Mouse (Mus musculus) stomach, postnatal 0 days (tissue): ENCODE measurements around the gene Dact2. TPM values are rescaled to one million over a fixed set of nuclear protein-coding genes. Genes with fewer than 3 reads are reported as not detected.

ENCODE experiments used
- ATAC-seq: fragments of 200-750 bp; cut with Nextera tagmentation; 2 replicates; pipeline ENCODE4 v1.8.0; 2017; ENCODE audit not compliant: low FRiP score, low TSS enrichment
- DNase-seq: peaks from one replicate; pipeline ENCODE4 v3.0.0-alpha.2; 2016; ENCODE audit warnings: low spot score
- H3K27ac ChIP-seq: fragments of 300-500 bp; sonication (generic); replicated peaks from 2 replicates; pipeline ENCODE4 v1.5.1; 2014; ENCODE audit warnings: mild to moderate bottlenecking, control low read depth
- H3K27me3 ChIP-seq: fragments of 300-500 bp; sonication (generic); 2 replicates; pipeline ENCODE4 v1.6.1; 2014; ENCODE audit warnings: low read length; ENCODE audit not compliant: control insufficient read depth, insufficient read depth
- H3K36me3 ChIP-seq: fragments of 300-500 bp; sonication (generic); 2 replicates; pipeline ENCODE4 v1.6.1; 2014; ENCODE audit warnings: low read length, mixed read lengths; ENCODE audit not compliant: control insufficient read depth, insufficient read depth
- H3K4me1 ChIP-seq: fragments of 300-500 bp; sonication (generic); replicated peaks from 2 replicates; pipeline ENCODE4 v1.6.1; 2014; ENCODE audit warnings: antibody characterized with exemption; ENCODE audit not compliant: control insufficient read depth, insufficient read depth
- H3K4me2 ChIP-seq: fragments of 300-500 bp; sonication (generic); replicated peaks from 2 replicates; pipeline ENCODE4 v1.6.1; 2014; ENCODE audit warnings: low read depth, mild to moderate bottlenecking, control low read depth, moderate library complexity
- H3K4me3 ChIP-seq: fragments of 300-500 bp; sonication (generic); 2 replicates; pipeline ENCODE4 v1.5.1; 2014; ENCODE audit warnings: low read depth, low read length, control low read depth
- H3K9ac ChIP-seq: fragments of 300-500 bp; sonication (generic); 2 replicates; pipeline ENCODE4 v1.6.1; 2014; ENCODE audit warnings: mild to moderate bottlenecking, low read length, control low read depth, mixed read lengths
- H3K9me3 ChIP-seq: fragments of 300-500 bp; sonication (generic); 2 replicates; pipeline ENCODE4 v1.6.1; 2016; ENCODE audit warnings: low read length; ENCODE audit not compliant: control insufficient read depth
- CTCF ChIP-seq: IDR thresholded peaks from 2 replicates; pipeline ENCODE4 v1.5.1; 2016; ENCODE audit warnings: antibody characterized with exemption, low read depth, mild to moderate bottlenecking, moderate library complexity
- EP300 ChIP-seq: optimal IDR thresholded peaks from 2 replicates; pipeline ENCODE3; 2016; ENCODE audit warnings: antibody characterized with exemption
- WGBS: fragments of 180-500 bp; shearing (Covaris S2); extraction: QIAGEN DNeasy Blood & Tissue Kit; methylation state at CpG from one replicate; pipeline ENCODE4 v1.1.7; 2014; 5-methylcytosine and 5-hydroxymethylcytosine counted together
- polyA plus RNA-seq: library from polyadenylated mRNA; unstranded; fragments of >200 nt; fragmentation: Nextera tagmentation; extraction: Ambion mirVana; gene quantifications from 2 replicates; pipeline ENCODE4 v1.2.1, GENCODE M21; 2015

Dact2 gene
- 1.6 and 1.8 TPM in 2 replicates for polyA plus RNA-seq

- DNase-seq (peak; percentile 63), ATAC-seq (peak; percentile 55; the same call in 1 of the 2 replicates)
- TF ChIP-seq EP300 (no peak), CTCF (peak; percentile 60)
- Histone ChIP-seq H3K36me3 (no peaks in the 10 kb centered on the region), H3K4me2 (peak within 1 kb of the TSS; percentile 92), H3K4me1 (no peaks in the 10 kb centered on the region), H3K4me3 (peak within 1 kb of the TSS; percentile 61), H3K9me3 (no peaks in the 10 kb centered on the region), H3K27ac (peak within 1 kb of the TSS; percentile 61), H3K9ac (peak within 1 kb of the TSS; percentile 66), H3K27me3 (peaks cover 3% of the 10 kb centered on the region; the same call in 1 of the 2 replicates)
- 35% methylated on average over 13 of the region's 13 CpGs for WGBS
These were observed at the start of gene Dact2 for GRCm38 (mm10) chr17:14204061-14204460. Gene Dact2, minus strand, starts transcription at chr17:14204304.

GRCm38 (mm10) chr17:14252456-14252855 is 48.4 kb upstream of the Dact2 start:
- WGBS: 38% methylated on average over 7 of the region's 7 CpGs
- H3K4me2 ChIP-seq: no peak overlapping the region
- no peaks in the 10 kb centered on the region for H3K4me1 ChIP-seq
- no peak for TF ChIP-seq CTCF
- TF ChIP-seq EP300: no peak
- no peak overlapping the region for H3K27ac ChIP-seq
- no peak overlapping the region for H3K4me3 ChIP-seq
- H3K9ac ChIP-seq: no peak overlapping the region
- ATAC-seq: no peak
- no peaks in the 10 kb centered on the region for H3K27me3 ChIP-seq
- no peaks in the 10 kb centered on the region for H3K9me3 ChIP-seq
- no peaks in the 10 kb centered on the region for H3K36me3 ChIP-seq
- DNase-seq: no peak

- no peaks in the 10 kb centered on the region for H3K4me1 ChIP-seq
- WGBS: 67% methylated on average over 8 of the region's 8 CpGs
- ATAC-seq (no peak), DNase-seq (no peak)
- no peak overlapping the region for H3K4me2 ChIP-seq
- no peak overlapping the region for H3K4me3 ChIP-seq
- H3K36me3 ChIP-seq: no peaks in the 10 kb centered on the region
- TF ChIP-seq EP300 (no peak), CTCF (no peak)
- no peak overlapping the region for H3K9ac ChIP-seq
- no peaks in the 10 kb centered on the region for H3K27me3 ChIP-seq
- no peaks in the 10 kb centered on the region for H3K9me3 ChIP-seq
- H3K27ac ChIP-seq: no peak overlapping the region
These were observed 46.3 kb upstream of the Dact2 start for GRCm38 (mm10) chr17:14250401-14250800.

- WGBS: 65% methylated on average over 4 of the region's 4 CpGs
- Histone ChIP-seq H3K4me3 (no peak overlapping the region), H3K4me2 (no peak overlapping the region), H3K27ac (no peak overlapping the region), H3K9me3 (no peaks in the 10 kb centered on the region), H3K9ac (no peak overlapping the region), H3K27me3 (no peaks in the 10 kb centered on the region), H3K4me1 (no peaks in the 10 kb centered on the region), H3K36me3 (no peaks in the 10 kb centered on the region)
- TF ChIP-seq EP300 (no peak), CTCF (no peak)
- ATAC-seq (no peak), DNase-seq (no peak)
These were observed 45.5 kb upstream of the Dact2 start for GRCm38 (mm10) chr17:14249595-14249994.

- H3K4me3 ChIP-seq: no peak overlapping the region
- TF ChIP-seq EP300 (no peak), CTCF (no peak)
- H3K4me2 ChIP-seq: no peak overlapping the region
- no peaks in the 10 kb centered on the region for H3K27me3 ChIP-seq
- H3K36me3 ChIP-seq: no peaks in the 10 kb centered on the region
- 85% methylated on average over 8 of the region's 8 CpGs for WGBS
- H3K27ac ChIP-seq: no peak overlapping the region
- no peaks in the 10 kb centered on the region; the same call in 1 of the 2 replicates for H3K4me1 ChIP-seq
- H3K9me3 ChIP-seq: no peaks in the 10 kb centered on the region
- DNase-seq: no peak
- ATAC-seq: no peak
- H3K9ac ChIP-seq: no peak overlapping the region
These were observed 43.8 kb upstream of the Dact2 start for GRCm38 (mm10) chr17:14247931-14248330.

- Histone ChIP-seq H3K4me1 (no peaks in the 10 kb centered on the region; the same call in 1 of the 2 replicates), H3K36me3 (no peaks in the 10 kb centered on the region), H3K27ac (no peak overlapping the region), H3K27me3 (no peaks in the 10 kb centered on the region), H3K9me3 (no peaks in the 10 kb centered on the region), H3K4me2 (no peak overlapping the region), H3K4me3 (no peak overlapping the region), H3K9ac (no peak overlapping the region)
- ATAC-seq (no peak), DNase-seq (no peak)
- TF ChIP-seq EP300 (no peak), CTCF (no peak)
- 78% methylated on average over 2 of the region's 2 CpGs for WGBS
These were observed 42.2 kb upstream of the Dact2 start for GRCm38 (mm10) chr17:14246266-14246665.
